Mouse (Mus musculus) lung, embryonic 14.5 days (tissue): Measurements from ENCODE around the gene Adamts8. TPM values are rescaled to one million over a fixed set of nuclear protein-coding genes. Genes with fewer than 3 reads are reported as not detected.
A peak's percentile ranks its signal among the peaks of the same experiment; 100 is the strongest.

ENCODE experiments used
- ATAC-seq: fragments of 200-750 bp; cut with Nextera tagmentation; 2 replicates; pipeline ENCODE4 v1.8.0; 2017; ENCODE audit warnings: mild to moderate bottlenecking, moderate TSS enrichment, moderate library complexity; ENCODE audit not compliant: insufficient read depth
- DNase-seq: peaks from one replicate; pipeline ENCODE4 v3.0.0-alpha.2; 2015
- H3K27ac ChIP-seq: fragments of 300-500 bp; sonication (generic); 2 replicates; pipeline ENCODE4 v1.5.1; 2014; ENCODE audit warnings: low read depth, mild to moderate bottlenecking, moderate library complexity
- H3K27me3 ChIP-seq: fragments of 300-500 bp; sonication (generic); 2 replicates; pipeline ENCODE4 v1.6.1; 2014; ENCODE audit warnings: low read length, control low read depth; ENCODE audit not compliant: insufficient read depth
- H3K36me3 ChIP-seq: fragments of 300-500 bp; sonication (generic); 2 replicates; pipeline ENCODE4 v1.6.1; 2014; ENCODE audit warnings: control low read depth; ENCODE audit not compliant: insufficient read depth
- H3K4me1 ChIP-seq: fragments of 300-500 bp; sonication (generic); 2 replicates; pipeline ENCODE4 v1.6.1; 2014; ENCODE audit warnings: antibody characterized with exemption, control low read depth; ENCODE audit not compliant: insufficient read depth
- H3K4me2 ChIP-seq: fragments of 300-500 bp; sonication (generic); 2 replicates; pipeline ENCODE4 v1.6.1; 2014; ENCODE audit warnings: mild to moderate bottlenecking
- H3K4me3 ChIP-seq: fragments of 300-500 bp; sonication (generic); 2 replicates; pipeline ENCODE4 v1.5.1; 2014; ENCODE audit warnings: low read depth, low read length
- H3K9ac ChIP-seq: fragments of 300-500 bp; sonication (generic); 2 replicates; pipeline ENCODE4 v1.6.1; 2014
- H3K9me3 ChIP-seq: fragments of 300-500 bp; sonication (generic); 2 replicates; pipeline ENCODE4 v1.6.1; 2016; ENCODE audit warnings: low read depth, low read length, control low read depth
- CTCF ChIP-seq: IDR thresholded peaks from 2 replicates; pipeline ENCODE4 v1.5.1; 2016; ENCODE audit warnings: antibody characterized with exemption, low read depth
- WGBS: fragments of 180-500 bp; shearing (Covaris S2); extraction: QIAGEN DNeasy Blood & Tissue Kit; methylation state at CpG from one replicate; pipeline ENCODE4 v1.1.7; 2014; 5-methylcytosine and 5-hydroxymethylcytosine counted together
- polyA plus RNA-seq: library from polyadenylated mRNA; unstranded; fragments of >200 nt; fragmentation: Nextera tagmentation; extraction: Ambion mirVana; gene quantifications from 2 replicates; pipeline ENCODE4 v1.2.1, GENCODE M21; 2014

Gene Adamts8
- polyA plus RNA-seq, 1 experiment from 2014 or later: 2.0 TPM

- Histone ChIP-seq H3K4me3 (no peak overlapping the region), H3K9ac (no peak overlapping the region), H3K4me2 (no peak overlapping the region), H3K27me3 (no peaks in the 10 kb centered on the region), H3K9me3 (no peaks in the 10 kb centered on the region), H3K4me1 (no peaks in the 10 kb centered on the region), H3K27ac (no peak overlapping the region), H3K36me3 (no peaks in the 10 kb centered on the region; the same call in 1 of the 2 replicates)
- no peak for ATAC-seq
- peak; percentile 14 for DNase-seq
- 79% methylated on average over 10 of the region's 10 CpGs for WGBS
- TF ChIP-seq CTCF: no peak
These were observed 36.5 kb upstream of the Adamts8 start for GRCm38 (mm10) chr9:30905861-30906260.

GRCm38 (mm10) chr9:30906426-30906825 is 35.9 kb upstream of the Adamts8 start:
- no peak for TF ChIP-seq CTCF
- H3K4me3 ChIP-seq: no peak overlapping the region
- no peaks in the 10 kb centered on the region for H3K9me3 ChIP-seq
- ATAC-seq: no peak
- no peak overlapping the region for H3K9ac ChIP-seq
- H3K4me2 ChIP-seq: no peak overlapping the region
- H3K27ac ChIP-seq: no peak overlapping the region
- no peaks in the 10 kb centered on the region; the same call in 1 of the 2 replicates for H3K36me3 ChIP-seq
- DNase-seq: no peak
- 78% methylated on average over 4 of the region's 4 CpGs for WGBS
- H3K27me3 ChIP-seq: no peaks in the 10 kb centered on the region
- no peaks in the 10 kb centered on the region for H3K4me1 ChIP-seq

- no peaks in the 10 kb centered on the region for H3K27me3 ChIP-seq
- WGBS: 25% methylated on average over 5 of the region's 5 CpGs
- H3K36me3 ChIP-seq: no peaks in the 10 kb centered on the region
- peak; percentile 74 for DNase-seq
- H3K27ac ChIP-seq: no peak overlapping the region
- H3K9ac ChIP-seq: no peak overlapping the region
- no peaks in the 10 kb centered on the region for H3K4me1 ChIP-seq
- TF ChIP-seq CTCF: no peak
- no peaks in the 10 kb centered on the region for H3K9me3 ChIP-seq
- no peak overlapping the region for H3K4me3 ChIP-seq
- no peak overlapping the region for H3K4me2 ChIP-seq
- ATAC-seq: peak; percentile 44; the same call in 1 of the 2 replicates
These were observed 34.6 kb upstream of the Adamts8 start for GRCm38 (mm10) chr9:30907677-30908295.

- peak; percentile 11; the same call in 1 of the 2 replicates for ATAC-seq
- 43% methylated on average over 5 of the region's 5 CpGs for WGBS
- no peak overlapping the region for H3K9ac ChIP-seq
- DNase-seq: no peak
- H3K4me3 ChIP-seq: no peak overlapping the region
- H3K4me2 ChIP-seq: no peak overlapping the region
- TF ChIP-seq CTCF: no peak
- no peaks in the 10 kb centered on the region for H3K36me3 ChIP-seq
- H3K9me3 ChIP-seq: no peaks in the 10 kb centered on the region
- no peak overlapping the region for H3K27ac ChIP-seq
- no peaks in the 10 kb centered on the region for H3K27me3 ChIP-seq
- H3K4me1 ChIP-seq: no peaks in the 10 kb centered on the region
These were observed 34.1 kb upstream of the Adamts8 start for GRCm38 (mm10) chr9:30908296-30908690.

GRCm38 (mm10) chr9:30908973-30909372 is 33.4 kb upstream of the Adamts8 start:
- Histone ChIP-seq H3K27me3 (no peaks in the 10 kb centered on the region), H3K36me3 (no peaks in the 10 kb centered on the region), H3K4me2 (no peak overlapping the region), H3K4me1 (no peaks in the 10 kb centered on the region), H3K27ac (no peak overlapping the region), H3K9me3 (no peaks in the 10 kb centered on the region), H3K4me3 (no peak overlapping the region), H3K9ac (no peak overlapping the region)
- 76% methylated on average over 5 of the region's 5 CpGs for WGBS
- ATAC-seq (no peak), DNase-seq (no peak)
- no peak for TF ChIP-seq CTCF

GRCm38 (mm10) chr9:30910491-30910890 is 31.9 kb upstream of the Adamts8 start:
- H3K27me3 ChIP-seq: no peaks in the 10 kb centered on the region
- H3K4me2 ChIP-seq: no peak overlapping the region
- H3K36me3 ChIP-seq: no peaks in the 10 kb centered on the region
- TF ChIP-seq CTCF: no peak
- no peak overlapping the region for H3K27ac ChIP-seq
- no peak overlapping the region for H3K4me3 ChIP-seq
- DNase-seq (no peak), ATAC-seq (no peak)
- no peaks in the 10 kb centered on the region for H3K9me3 ChIP-seq
- no peaks in the 10 kb centered on the region for H3K4me1 ChIP-seq
- WGBS: 76% methylated on average over 5 of the region's 5 CpGs
- H3K9ac ChIP-seq: no peak overlapping the region

- Histone ChIP-seq H3K36me3 (no peaks in the 10 kb centered on the region), H3K4me1 (no peaks in the 10 kb centered on the region), H3K9me3 (no peaks in the 10 kb centered on the region), H3K9ac (no peak overlapping the region), H3K4me2 (no peak overlapping the region), H3K27me3 (no peaks in the 10 kb centered on the region), H3K4me3 (no peak overlapping the region), H3K27ac (no peak overlapping the region)
- 46% methylated on average over 3 of the region's 3 CpGs for WGBS
- TF ChIP-seq CTCF: no peak
- no peak for DNase-seq
- ATAC-seq: no peak
These were observed 30.2 kb upstream of the Adamts8 start for GRCm38 (mm10) chr9:30912161-30912560.
